Mouse (Mus musculus): ENCODE measurements around the gene Gm20403. TPM values are rescaled to one million over a fixed set of nuclear protein-coding genes. Genes with fewer than 3 reads are reported as not detected.
"Not testable (repeated sequence)": the region's sequence is repeated elsewhere in the genome, so short reads cannot be mapped to it uniquely, and the experiment has no call there.

Gene Gm20403
- total RNA-seq, 2 experiments from 2014 or later: not detected

DNA sequence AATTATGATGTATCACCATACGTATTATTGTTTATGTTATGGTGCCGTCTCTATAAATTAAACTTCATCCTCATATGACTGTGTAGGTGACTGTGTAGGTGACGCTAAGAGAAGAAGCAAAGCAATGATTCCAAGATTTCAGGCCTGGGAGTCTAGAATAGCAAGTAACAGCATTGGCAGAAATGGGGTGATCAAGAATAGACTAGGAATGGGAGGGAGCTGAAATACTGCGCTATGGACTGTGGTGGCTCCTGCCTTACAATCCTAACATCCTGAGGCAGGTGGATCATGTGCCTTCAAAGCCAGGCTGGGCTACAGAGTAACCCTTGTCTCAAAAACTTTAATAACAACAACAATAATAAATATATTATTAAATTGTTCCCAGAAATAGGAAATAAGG is 8.1 kb upstream of the Gm20403 start:
- ATAC-seq (replicated peaks; ENCODE audit: low FRiP score, low TSS enrichment, poor library complexity, severe bottlenecking): no peak

DNA sequence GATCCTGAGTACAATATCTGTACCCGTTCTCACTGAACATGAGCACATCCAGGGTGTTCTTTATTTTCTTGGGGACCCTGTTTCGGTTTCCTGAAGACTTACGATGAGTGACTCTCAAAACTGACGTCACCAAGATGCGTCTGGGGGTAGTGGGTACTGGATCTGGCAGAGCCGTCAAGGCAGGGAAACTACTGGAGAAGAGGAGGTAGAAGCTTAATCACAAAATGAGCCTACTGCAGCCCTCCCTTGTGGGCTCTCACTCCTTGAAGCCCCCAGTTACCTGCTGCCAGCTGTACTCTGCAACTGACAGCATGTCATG is 7.7 kb upstream of the Gm20403 start:
- no peak for ATAC-seq (replicated peaks; ENCODE audit: low FRiP score, low TSS enrichment, poor library complexity, severe bottlenecking)

DNA sequence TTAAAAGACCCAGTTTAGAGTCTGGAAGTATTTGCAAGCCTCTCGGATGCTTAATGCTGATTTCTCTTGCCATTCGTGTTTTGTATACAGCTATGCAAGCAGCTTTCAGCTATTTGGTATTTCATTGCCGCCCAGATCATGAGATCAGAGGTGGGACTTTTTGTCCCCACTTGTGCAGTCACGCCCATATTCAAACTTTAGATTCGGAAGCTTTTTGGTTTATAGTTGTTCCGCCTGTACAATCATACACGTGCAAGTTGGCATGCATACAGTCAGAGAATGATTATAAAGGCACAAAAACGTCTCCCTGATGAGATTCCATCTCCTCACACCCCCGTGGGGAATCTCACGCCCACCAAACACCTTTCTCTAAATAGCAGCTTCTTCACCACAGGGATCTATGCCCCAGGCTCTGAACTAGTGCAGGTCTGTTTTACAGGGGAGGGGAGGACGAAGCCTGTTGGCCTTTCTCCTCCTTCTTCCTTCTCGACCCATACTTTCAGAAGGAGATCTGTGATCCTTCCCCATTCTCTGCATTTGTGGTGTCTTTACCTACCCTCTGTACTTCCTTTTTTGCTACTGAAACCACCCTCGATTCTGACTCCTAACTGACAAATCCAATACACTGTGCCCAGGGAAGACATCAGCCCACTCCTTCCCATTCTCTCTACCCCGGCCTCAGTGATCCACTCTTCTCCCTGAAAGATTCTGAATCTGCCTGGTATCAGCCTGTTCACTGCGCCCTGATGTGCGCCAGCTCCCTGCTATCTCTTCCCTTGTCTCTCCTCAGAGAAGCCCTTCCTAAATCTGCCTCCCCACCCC is 7.1 kb upstream of the Gm20403 start:
- peak; percentile 36; the same call in 1 of the 2 replicates for ATAC-seq (replicated peaks; ENCODE audit: low FRiP score, low TSS enrichment, poor library complexity, severe bottlenecking)

DNA sequence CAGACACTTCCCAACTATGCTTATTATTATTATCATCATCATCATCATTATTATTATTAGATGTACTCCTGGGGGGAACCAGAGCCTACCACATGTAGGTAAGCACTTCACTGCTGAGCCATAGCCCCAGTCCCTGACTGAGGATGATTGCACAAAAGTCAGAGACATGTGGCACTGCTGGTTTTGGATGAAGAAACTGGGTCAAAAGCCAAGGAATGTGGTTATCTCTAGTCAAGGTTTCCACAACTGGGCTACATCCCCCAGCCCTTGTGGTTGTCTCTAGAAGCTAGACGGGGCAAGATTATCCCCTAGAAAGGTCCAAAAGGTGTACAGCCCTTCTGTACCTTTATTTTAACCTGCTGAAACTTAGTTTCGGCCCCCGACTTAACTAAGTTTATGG is 6.5 kb upstream of the Gm20403 start:
- peak; percentile 76 for ATAC-seq (replicated peaks; ENCODE audit: low FRiP score, low TSS enrichment, poor library complexity, severe bottlenecking)

DNA sequence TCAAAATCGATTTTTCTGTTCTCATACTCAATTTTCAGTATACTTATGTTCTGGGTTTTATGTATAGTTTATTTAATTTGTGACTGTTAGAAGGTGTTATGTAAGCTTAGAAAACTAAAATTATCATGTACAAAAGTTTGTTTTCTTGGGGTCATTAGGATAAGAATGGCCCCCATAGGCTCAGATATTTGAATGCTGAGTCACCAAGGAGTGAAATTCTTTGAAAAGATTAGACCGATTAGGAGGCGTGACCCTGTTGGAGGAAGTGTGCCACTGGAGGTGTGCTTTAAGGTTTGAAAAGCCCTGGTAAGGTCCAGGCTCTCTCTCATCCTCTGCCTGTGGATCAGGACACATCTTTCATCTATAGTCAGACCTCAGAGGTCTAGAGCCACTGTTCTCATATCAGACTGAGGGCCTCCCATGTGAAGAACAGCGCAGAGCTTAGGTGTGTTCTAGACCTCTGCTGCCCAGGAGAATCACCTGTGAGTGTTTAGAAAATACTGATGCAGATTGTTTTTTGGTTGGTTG is 2.1 kb upstream of the Gm20403 start:
- ATAC-seq (replicated peaks; ENCODE audit: low FRiP score, low TSS enrichment, poor library complexity, severe bottlenecking): no peak

DNA sequence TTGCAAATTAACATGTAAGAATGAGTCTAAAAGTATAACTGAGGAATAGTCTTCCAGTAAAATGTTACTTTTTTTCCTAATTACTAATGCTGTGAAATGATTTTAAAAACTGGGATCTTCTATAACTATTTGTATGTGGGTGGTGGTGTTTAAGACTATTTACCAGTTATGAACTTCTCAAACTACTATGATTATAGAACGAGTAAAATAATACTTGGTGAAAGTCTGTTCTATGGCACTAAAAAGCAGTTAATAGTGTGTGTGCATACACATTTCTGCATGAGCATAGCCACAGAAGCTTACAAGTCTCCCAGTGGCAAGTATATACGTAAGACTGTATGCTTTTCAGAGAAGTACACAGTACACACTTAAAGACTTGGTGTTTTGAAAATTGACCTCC is 827 bp upstream of the Gm20403 start:
- no peak for ATAC-seq (replicated peaks; ENCODE audit: low FRiP score, low TSS enrichment, poor library complexity, severe bottlenecking)

DNA sequence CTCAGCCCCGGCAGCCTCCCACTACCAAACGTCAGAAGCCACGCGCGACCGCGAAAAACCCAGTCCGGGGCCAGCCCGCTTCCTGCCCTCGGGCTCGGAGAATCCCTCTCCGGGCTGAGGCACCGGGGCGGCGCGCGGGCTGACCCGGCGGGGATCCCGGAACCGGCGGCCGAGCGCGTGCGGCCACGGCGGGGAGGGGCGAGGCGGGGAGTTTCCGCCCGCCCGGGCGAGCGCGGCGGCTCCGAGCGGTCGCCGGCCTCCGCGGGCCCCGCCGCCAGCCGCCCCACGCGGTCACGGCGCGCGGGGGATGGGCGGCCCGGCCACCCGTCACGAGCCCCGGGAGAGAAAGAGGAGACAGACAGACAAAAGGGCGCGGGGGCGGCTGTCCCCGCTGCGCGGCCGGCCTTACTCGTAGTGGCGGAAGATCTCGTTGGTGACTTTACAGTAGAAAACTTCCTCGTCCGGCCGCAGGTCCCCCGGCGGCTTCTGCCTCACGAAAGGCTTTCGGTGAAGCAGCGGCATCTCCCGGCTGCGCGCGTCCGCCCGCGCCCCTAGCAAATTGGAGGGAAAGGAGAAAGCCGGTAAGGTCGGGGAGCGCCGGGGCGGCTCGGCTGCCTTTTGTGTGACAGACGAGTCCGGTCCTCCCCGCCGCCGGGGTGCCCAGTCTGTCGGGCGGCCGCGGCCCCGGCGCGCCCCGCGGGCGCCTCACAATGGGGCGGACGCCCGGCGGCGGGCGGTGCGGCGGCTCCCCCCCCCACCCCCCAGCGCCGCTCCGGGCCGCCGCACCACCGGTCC is 875 bp downstream of the Gm20403 start:
- ATAC-seq (replicated peaks; ENCODE audit: low FRiP score, low TSS enrichment, poor library complexity, severe bottlenecking): no peak

DNA sequence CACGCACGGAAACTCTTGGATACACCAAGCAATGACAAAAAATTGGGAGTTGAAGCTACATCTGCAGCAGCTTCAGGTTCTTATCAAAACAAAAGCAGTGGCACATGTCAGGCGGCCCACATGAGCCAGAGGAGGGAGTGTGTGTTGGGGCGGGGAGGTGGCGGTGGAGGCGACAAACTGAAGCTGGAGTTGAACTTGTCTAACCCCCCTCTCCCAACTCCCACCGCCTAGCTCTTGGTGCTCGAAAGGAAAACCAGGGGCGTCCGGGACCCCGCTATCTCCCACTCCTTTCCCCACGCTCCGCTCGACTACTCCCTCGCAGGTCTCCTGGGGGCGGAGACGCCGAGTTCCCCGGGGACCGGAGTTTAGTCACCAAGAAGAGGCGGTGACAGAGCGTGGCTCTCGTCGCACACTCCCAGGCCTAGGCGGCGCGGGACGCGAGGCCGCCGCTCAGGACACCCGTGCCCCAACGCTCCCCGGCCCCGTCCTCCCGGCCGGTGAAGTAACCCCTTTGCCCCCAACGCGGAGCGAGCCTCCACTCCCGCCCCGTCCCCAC is 1.6 kb downstream of the Gm20403 start:
- peak; percentile 92 for ATAC-seq (replicated peaks; ENCODE audit: low FRiP score, low TSS enrichment, poor library complexity, severe bottlenecking)

DNA sequence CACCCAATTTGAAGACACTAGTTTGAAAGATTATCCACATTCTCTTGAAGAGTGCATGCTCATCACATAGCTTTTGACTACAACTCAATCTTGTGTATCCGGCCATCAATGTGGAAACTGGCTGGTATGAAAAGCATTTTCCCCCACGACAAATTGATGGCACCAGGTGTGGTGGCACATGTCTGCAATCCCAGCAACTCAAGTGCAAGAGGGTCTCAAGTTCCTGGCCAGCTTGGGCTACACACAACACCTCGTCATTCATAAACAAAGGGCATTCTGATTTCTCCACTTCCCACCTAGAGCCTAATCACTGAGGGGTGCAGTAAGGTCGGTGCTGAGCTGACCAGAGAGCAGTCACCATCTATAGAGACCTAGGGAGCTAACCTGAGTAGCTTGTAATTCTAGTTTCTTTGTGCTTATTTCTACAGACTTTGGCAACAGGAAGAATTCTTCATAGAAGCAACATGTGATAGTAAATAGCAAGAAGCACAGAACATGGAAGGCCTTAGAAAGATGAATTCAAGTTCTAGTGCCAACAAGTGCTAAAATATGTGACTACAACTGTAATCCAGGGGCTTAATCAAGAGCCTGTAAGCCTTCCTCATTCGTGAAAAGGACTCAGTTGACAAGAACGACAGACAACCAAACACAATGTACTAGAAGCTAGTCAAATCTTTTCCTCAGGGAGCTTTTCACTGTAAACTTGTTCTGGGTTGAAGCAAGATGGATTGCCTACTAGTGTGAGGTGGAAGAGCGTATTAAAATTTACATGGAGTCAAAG is 3.2 kb downstream of the Gm20403 start:
- no peak for ATAC-seq (replicated peaks; ENCODE audit: low FRiP score, low TSS enrichment, poor library complexity, severe bottlenecking)

DNA sequence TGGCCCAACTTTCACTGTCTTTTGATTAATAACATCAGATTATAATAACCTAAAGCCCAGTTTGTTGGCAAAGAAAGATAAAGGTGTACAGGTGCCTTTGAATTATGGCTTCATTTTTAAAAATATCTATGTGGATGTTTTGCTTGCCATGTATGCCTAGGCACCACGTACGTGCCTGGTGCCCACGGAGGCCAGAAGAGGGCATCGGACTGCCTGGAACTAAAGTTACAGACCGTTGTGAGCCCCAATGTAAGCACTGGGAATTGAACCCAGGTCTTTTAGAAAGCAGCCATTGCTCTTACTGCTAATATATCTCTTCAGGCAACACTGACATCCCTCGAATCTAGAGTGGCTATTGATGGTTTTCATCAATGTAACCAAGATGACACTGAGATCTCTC is 4.4 kb downstream of the Gm20403 start:
- ATAC-seq (replicated peaks; ENCODE audit: low FRiP score, low TSS enrichment, poor library complexity, severe bottlenecking): no peak

DNA sequence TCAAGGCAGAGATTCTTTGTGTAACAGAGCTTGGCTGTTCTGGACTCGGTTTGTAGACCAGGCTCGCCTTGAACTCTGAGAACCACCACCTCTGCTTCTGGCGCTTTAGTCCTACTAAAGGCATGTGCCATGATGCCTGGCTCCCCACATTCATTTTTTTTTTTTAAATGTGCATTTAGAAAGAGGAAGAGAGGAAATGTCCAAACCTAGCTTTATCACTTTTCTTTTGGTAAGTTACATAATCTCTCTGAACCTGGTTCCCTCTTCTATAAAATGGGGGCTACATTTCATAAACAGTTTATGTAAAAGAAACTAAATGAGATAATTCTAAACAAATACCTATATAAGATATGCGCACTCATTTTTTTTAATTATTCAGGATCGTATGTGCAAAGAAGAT is 5.4 kb downstream of the Gm20403 start:
- ATAC-seq (replicated peaks; ENCODE audit: low FRiP score, low TSS enrichment, poor library complexity, severe bottlenecking): no peak

DNA sequence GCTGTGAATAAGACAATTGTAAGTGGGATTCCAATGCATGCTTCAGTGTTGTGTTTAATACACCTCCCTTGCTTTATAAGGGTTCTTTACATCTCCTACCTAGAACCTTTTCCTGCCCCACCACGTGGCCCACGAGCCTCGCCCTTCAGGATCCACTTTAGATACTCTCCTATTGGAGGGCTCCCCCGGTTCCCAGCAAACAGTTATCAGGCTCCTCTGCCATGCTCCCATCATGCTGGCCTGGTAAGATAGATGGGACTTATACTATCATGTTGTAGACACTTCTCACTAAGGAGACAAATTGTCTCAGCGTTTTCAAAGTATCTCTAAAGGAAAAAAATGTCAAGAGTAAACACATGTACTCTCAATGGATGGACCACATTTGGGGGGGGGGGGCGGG is 5.8 kb downstream of the Gm20403 start:
- ATAC-seq (replicated peaks; ENCODE audit: low FRiP score, low TSS enrichment, poor library complexity, severe bottlenecking): peak; percentile 30; the same call in 1 of the 2 replicates

DNA sequence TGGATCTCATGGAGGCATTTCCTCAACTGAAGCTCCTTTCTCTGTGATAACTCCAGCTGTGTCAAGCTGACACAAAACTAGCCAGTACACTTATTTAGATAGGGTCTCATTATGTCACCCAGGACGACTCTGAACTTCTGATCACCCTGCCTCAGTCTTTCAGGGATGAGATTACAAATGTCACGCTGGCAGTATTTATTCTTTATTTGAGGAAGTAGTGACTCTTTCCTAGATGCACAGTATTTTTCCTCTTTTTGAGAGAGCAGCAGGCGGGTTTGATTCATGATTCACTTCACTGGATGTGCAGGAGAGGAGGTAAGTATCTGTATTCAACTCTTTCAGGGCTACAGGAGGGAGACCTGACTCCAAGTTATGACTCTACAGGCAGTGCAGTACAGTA is 17.3 kb downstream of the Gm20403 start:
- ATAC-seq (replicated peaks; ENCODE audit: low FRiP score, low TSS enrichment, poor library complexity, severe bottlenecking): no peak

DNA sequence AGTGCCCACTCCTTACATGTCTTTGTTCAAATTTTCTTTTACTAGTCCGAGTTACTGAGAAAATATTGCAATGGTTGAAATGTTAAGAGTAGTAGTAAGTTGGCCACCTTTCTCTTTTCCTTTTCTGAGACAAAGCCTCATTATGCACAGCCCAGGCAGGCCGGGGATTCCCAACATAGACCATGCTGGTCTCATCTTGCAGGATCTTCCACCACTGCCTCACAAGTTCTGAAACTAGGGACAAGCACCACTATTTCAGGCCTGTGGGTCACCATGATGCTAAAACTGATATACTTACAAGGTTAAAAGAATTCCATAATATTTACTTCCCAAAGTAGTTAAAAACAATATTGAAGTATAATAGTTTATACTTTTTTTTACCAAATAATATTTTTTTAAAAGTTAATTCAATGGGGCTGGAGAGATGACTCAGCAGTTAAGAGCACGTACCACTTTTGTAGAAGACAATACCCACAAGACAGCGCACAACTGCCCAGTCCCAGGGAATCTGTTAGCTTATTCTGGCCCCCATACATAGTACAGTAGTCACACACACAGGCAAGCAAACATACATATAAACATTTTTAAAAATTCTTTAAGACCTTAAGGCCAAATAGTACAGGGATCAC is 20.7 kb downstream of the Gm20403 start:
- ATAC-seq (replicated peaks; ENCODE audit: low FRiP score, low TSS enrichment, poor library complexity, severe bottlenecking): no peak

DNA sequence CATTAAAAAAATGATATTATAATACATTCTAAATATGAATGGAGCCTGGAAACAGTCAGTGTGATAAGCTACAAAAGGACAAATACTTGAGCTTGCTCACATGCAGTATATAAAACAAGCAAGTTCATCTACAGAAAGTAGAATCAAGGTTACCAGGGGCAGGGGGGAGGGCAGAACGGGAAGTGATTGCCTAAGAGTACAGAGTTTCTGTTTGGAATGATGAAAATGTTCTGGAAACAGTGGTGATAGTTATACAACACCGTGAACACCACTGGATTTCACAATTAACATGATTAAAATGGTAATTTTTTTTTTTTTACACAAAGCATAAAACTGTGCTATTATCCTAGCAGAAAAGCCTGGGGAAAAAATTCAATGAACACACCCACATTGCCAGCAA is 26.8 kb downstream of the Gm20403 start:
- ATAC-seq (replicated peaks; ENCODE audit: low FRiP score, low TSS enrichment, poor library complexity, severe bottlenecking): no peak

DNA sequence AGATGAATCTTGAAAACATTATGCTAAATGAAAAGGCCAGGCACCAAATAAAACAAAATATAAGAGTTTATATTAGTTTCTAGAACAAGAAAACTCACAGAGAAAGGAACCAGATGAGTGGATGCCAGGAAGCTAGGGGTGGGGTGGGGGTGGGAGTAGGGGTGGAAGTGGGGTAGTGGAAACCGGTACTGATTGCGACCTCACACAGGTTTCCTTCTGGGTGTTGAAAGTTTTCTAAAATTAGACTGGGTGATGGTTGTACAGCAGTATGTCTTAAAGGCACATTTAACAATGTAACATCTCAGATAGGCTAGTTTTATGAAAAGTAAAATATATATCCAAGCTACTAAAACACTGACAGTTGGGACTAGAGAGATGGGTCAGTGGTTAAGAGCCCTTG is 29.4 kb downstream of the Gm20403 start:
- no peak for ATAC-seq (replicated peaks; ENCODE audit: low FRiP score, low TSS enrichment, poor library complexity, severe bottlenecking)

DNA sequence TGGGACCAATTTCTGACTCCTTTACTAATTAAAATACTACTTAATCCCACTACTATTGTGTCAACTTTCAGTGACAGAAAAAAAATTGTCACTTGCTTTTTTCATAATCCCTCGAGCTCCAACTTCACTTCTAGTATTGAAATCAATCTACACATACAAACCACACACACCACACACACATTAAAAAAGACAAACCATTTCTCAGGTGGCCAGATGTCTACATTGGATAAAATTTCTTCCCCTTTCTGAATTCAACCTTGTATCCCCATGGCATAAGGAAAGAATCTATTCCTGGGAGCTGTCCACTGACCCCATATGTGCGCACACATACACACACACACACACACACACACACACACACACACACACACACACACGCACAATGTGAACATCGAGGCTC is 29.9 kb downstream of the Gm20403 start:
- ATAC-seq (replicated peaks; ENCODE audit: low FRiP score, low TSS enrichment, poor library complexity, severe bottlenecking): no peak

DNA sequence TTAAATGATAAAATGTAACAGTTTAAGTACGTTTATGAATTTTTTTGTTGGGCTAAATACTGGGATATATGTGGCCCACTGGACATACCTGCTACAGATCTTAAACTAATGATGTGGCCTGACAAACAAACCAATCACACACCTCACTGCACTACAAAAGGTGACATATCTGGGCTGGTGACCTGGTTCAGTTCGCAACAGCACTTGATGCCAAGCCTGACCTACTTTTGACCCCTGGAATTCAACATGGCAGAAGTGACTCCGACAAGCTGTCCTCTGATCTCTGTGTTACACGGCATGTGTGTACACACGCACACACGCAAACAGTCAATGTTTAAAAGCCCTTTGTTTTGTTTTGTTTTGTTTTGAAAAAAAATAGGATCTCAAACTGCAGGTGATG is 40.2 kb downstream of the Gm20403 start:
- no peak for ATAC-seq (replicated peaks; ENCODE audit: low FRiP score, low TSS enrichment, poor library complexity, severe bottlenecking)

DNA sequence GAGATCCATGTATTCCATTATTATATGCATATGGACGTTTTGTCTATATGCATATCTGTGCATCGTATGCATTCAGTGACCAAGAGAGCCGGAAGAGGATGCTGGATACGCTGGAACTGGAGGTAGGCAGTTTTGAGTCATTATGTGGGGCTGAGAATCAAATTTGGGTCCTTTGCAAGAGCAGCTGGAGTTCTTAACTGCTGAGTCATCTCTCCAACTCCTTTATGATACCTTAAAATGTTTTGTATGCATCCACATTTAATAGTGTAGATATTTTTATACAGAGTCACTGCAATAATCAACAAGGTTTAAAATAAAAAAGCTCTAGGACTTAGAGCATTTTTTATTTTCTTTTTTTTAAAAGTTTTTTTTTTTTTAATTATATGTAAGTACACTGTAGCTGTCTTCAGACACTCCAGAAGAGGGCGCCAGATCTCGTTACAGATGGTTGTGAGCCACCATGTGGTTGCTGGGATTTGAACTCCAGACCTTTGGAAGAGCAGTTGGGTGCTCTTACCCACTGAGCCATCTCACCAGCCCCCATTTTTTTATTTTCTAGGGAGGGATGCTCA is 43.7 kb downstream of the Gm20403 start:
- ATAC-seq (replicated peaks; ENCODE audit: low FRiP score, low TSS enrichment, poor library complexity, severe bottlenecking): not testable (repeated sequence)
